Mouse (Mus musculus): Measurements from ENCODE around the gene Olfr868.

Olfr868 gene

DNA sequence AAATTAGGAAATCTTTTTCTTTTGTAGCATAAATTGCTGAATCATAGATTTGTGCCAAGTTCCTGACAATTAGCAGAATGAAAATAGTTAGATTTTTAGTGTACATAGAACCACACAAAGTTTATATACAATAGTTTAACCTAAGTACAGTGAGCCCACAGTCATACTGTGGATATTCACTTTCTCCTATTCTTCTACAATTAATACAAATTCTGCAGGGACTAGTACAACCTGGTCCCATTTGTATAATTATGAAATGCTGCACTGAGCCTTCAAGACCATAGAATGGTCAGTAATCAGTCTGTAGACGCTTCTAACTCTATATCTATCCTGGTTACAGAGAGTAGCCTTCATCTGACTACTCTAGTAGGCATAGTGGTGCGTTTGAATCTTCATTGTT, at the start of gene Olfr868:
Gene Olfr868, plus strand, starts transcription at position 301 of the 400 bp plus-strand sequence.
- DNase-seq, result no peak

GRCm38 (mm10) chr9:20057462-20057861, 41.0 kb upstream of the Olfr868 start, which contains the start of gene Olfr867:
Gene Olfr867, minus strand, starts transcription at chr9:20057562.
- DNase-seq, result no peak

DNA sequence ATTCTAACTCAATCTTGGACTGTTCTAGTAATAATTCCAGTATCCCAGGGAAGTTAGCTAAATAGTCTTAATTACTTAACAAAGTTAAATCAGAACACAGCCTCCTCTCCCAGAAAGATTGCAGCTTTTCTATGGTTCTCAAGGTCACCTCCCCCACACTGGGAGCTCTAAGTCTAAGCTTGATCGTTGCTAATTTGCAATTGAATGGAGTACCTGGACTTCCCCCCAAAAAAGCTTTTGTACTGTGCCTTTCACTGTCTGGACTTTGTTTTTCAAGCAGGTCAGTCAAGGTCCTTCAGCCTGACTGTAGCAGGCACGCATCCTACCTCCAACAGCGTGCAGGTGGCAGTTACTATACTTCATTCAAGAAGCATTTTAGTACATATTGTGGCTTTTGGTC, 28.2 kb upstream of the Olfr868 start:
- no peak for DNase-seq

GRCm38 (mm10) chr9:20071291-20071690, 27.1 kb upstream of the Olfr868 start:
- no peak for DNase-seq

DNA sequence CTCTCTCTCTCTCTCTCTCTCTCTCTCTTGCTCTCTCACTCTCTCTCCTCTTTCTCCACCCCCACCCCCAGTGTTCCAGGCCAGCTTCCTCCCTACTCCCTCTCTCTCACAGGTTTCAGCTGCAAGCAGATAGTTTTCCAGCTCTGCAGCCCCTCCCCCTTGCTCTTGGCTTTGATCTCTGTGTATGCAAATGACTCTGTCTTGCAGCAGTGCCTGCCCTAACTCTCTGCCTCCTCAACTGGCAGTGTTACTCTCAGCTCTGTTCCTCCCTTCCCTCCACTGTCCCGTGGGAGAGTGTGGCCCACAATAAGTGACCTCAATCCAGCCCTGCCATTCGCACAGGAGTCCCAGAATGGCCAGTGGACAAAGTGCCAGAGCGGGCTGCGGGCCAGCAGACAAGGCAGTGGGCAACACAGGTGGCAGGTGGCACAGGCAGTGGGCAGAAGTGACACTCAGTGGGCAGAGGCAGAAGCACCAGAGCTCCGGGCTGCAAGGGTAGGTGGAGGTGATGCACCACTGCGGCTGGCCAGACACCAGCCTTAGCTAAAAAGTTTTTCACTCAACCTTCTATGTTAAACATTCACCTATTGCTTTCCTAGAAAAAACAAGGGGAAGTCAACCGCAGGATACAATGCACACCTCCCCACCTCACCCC, 24.8 kb upstream of the Olfr868 start:
- DNase-seq, result peak; percentile 1 to 34

DNA sequence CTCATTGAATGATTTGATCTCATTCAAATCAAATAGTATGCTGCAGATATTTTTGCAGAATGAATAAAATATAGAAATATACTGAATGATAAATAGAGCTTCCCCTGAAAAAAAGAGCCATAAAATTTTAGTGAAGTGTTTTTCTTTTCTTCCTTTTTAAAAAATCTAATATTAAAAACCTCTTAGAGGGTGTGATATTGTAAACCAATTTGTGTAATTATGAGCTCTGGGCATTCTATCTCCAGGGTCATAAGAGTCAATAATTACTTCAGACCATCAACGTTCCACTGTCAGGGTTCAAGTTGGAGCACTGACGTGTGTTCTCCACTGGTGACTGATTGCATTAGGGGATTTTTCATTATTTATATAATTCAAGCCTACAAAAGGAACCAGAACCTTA, 30.3 kb downstream of the Olfr868 start, which contains the start of gene Olfr869:
Gene Olfr869, plus strand, starts transcription at position 301 of the 400 bp plus-strand sequence.
- no peak for DNase-seq

- no peak for DNase-seq
These were observed 51.3 kb downstream of the Olfr868 start for GRCm38 (mm10) chr9:20149706-20150105.

Data from cerebellum, postnatal 14 days (tissue).